Mouse (Mus musculus): ENCODE data around the gene Adamts17.

DNA sequence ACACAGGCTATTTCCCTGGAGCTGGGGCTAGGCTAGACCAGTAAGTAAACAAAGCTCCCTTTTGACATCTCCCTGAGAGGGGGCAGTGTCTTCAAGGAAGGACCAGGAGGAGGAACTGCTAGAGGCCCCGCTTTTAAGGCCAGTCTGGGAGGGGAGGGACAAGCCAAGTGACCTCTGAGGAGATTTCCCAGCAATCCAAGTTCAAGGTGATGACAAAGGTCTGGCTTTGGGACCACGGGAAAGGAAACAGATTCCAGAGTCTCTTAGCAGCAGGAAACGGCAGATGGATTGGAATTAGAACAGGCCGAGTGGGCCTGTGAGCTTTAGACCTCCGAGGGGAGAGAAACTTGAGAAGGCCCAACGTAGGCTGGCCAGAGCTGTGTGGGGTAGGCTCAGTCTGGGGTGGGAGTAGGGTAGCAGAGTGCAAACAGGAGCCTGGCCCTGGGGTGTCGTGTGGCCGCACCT is 116.0 kb downstream of the Adamts17 start:
- TF ChIP-seq CTCF (IDR thresholded peaks at IDR 0.05; ENCODE audit: borderline replicate concordance, control insufficient read depth, extremely low read depth, insufficient read depth, low read length, poor library complexity) (no peak), POLR2A (IDR thresholded peaks at IDR 0.05; ENCODE audit: control insufficient read depth, extremely low read depth, insufficient read depth, low read length, poor library complexity) (no peak)
